Mouse (Mus musculus) cerebellum, adult 2 months (tissue): Measurements from ENCODE around the gene Bad.

Experiments
- CTCF ChIP-seq: fragments of 200-500 bp; IDR thresholded peaks from 2 replicates; pipeline ENCODE4 v1.5.1; 2011; ENCODE audit warnings: low read depth, mild to moderate bottlenecking, control low read depth, low read length, moderate library complexity, borderline replicate concordance; ENCODE audit not compliant: insufficient read depth
- POLR2A ChIP-seq: fragments of 200-500 bp; IDR thresholded peaks from 2 replicates; pipeline ENCODE4 v1.6.1; 2011; ENCODE audit warnings: low read length, control low read depth, borderline replicate concordance; ENCODE audit not compliant: insufficient read depth

DNA sequence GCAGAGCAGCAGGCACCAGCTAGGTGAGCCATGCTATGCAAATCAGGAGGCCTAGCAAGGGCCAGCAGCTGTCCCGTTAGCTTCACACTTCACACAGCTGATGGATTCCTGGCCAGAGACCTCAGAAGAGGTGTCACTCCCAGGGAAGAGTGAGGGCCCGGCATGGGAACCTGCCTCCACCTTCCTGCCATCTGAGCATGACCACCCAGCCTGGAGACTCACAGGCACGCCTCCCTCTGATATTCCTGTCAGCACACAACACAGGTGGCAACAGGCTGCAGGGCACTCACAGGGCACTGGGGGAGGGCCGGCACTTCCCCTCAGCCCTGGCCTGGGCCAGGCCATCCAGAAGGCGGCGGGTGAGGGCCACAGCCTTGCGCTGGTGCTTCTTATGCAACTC, 13.8 kb downstream of the Bad start:
- TF ChIP-seq CTCF (no peak), POLR2A (no peak)
